14 mouse cellular contexts compared by ENCODE assay signal in genomic region chr4:154787190-154787589, GRCm38 (mm10). TPM values are rescaled to one million over a fixed set of nuclear protein-coding genes. Genes with fewer than 3 reads are reported as not detected.
DNase-seq lines count a peak whose midpoint lies in the region; ATAC-seq and TF ChIP-seq lines count a peak whose summit lies in the region.
"Had no signal": no experiment of that assay in that cellular context is flagged by ENCODE, and none has a peak within 500 bp of the region (broad histone marks: within the 10 kb centered on the region; RNA-seq: fewer than 3 reads in every experiment).

No protein-coding gene starts in this region.

- WGBS in heart, postnatal 0 days: 69% methylated on average over 8 of the region's 8 CpGs
- 45% methylated on average over 8 of the region's 8 CpGs for WGBS in lung, postnatal 0 days
- 39% methylated on average over 8 of the region's 8 CpGs for WGBS in embryonic facial prominence, embryonic 10.5 days
- 63% methylated on average over 8 of the region's 8 CpGs for WGBS in liver, postnatal 0 days (ENCODE audit: insufficient replicate concordance)

- intact Hi-C loops in heart, postnatal 25 days (cut with DNase I): no loop called here

- DNase-seq in heart, postnatal 0 days (ENCODE audit: low spot score): no peak
- DNase-seq in heart, postnatal 25 days (ENCODE audit: low spot score): no peak
- no peak for DNase-seq in lung, postnatal 0 days (ENCODE audit: low spot score)
- DNase-seq in lung, postnatal 36 days: no peak
- peak; percentile 82 for DNase-seq in embryonic facial prominence, embryonic 10.5 days (ENCODE audit: low spot score)
- DNase-seq in liver, postnatal 0 days: no peak
- DNase-seq in adrenal gland, postnatal 10 days: no peak
- DNase-seq: cerebellum, adult 2 months; layer of hippocampus, postnatal 36 days; retina, postnatal 1 day; thymus, adult 2 months had no signal

- no peak for ATAC-seq in heart, postnatal 0 days (ENCODE audit: insufficient read depth, low read depth)
- ATAC-seq in lung, postnatal 0 days: no peak
- ATAC-seq in liver, postnatal 0 days: no peak
- ATAC-seq in cerebellum, adult (ENCODE audit: insufficient number of reproducible peaks, low FRiP score, low TSS enrichment): no peak
- ATAC-seq: activated CD4-positive, CD25-positive, alpha-beta regulatory T cell, adult 4 months had no signal

- H3K4me2 ChIP-seq in heart, postnatal 0 days (ENCODE audit: low read depth, low read length): no peak overlapping the region
- H3K4me2 ChIP-seq in lung, postnatal 0 days (replicated peaks; ENCODE audit: low read depth, low read length): no peak overlapping the region
- no peak overlapping the region for H3K4me2 ChIP-seq in liver, postnatal 0 days (ENCODE audit: low read depth, low read length)

- no peak for TF ChIP-seq EP300 in heart, postnatal 0 days (IDR thresholded peaks at IDR 0.05; ENCODE audit: low read depth)
- TF ChIP-seq EP300 in lung, postnatal 0 days (IDR thresholded peaks at IDR 0.05): no peak
- TF ChIP-seq EP300 in liver, postnatal 0 days (IDR thresholded peaks at IDR 0.05; ENCODE audit: low read depth): no peak

- H3K36me3 ChIP-seq in heart, postnatal 0 days (replicated peaks; ENCODE audit: control insufficient read depth, insufficient read depth, low read length): no peaks in the 10 kb centered on the region
- H3K36me3 ChIP-seq in lung, postnatal 0 days (ENCODE audit: insufficient read depth, low read length): no peaks in the 10 kb centered on the region
- no peaks in the 10 kb centered on the region for H3K36me3 ChIP-seq in embryonic facial prominence, embryonic 10.5 days (replicated peaks)
- no peaks in the 10 kb centered on the region for H3K36me3 ChIP-seq in liver, postnatal 0 days (replicated peaks; ENCODE audit: insufficient read depth, low read length)

- 0 out of 2 replicates have a peak, but pooled peaks cover 2% of the 10 kb centered on the region for H3K27me3 ChIP-seq in heart, postnatal 0 days (ENCODE audit: control insufficient read depth, insufficient read depth, low read length)
- H3K27me3 ChIP-seq in lung, postnatal 0 days (replicated peaks; ENCODE audit: insufficient read depth, low read length): no peaks in the 10 kb centered on the region
- peaks cover 75% of the 10 kb centered on the region for H3K27me3 ChIP-seq in embryonic facial prominence, embryonic 10.5 days (replicated peaks; ENCODE audit: low read depth, poor library complexity, severe bottlenecking)
- no peaks in the 10 kb centered on the region for H3K27me3 ChIP-seq in liver, postnatal 0 days (ENCODE audit: insufficient read depth, low read length)

- TF ChIP-seq CTCF in heart, postnatal 0 days (IDR thresholded peaks at IDR 0.05; ENCODE audit: low read depth): peak; percentile 35
- peak; percentile 56 for TF ChIP-seq CTCF in lung, postnatal 0 days (IDR thresholded peaks at IDR 0.05)
- TF ChIP-seq CTCF in liver, postnatal 0 days (IDR thresholded peaks at IDR 0.05; ENCODE audit: low read depth): peak; percentile 59

- H3K27ac ChIP-seq in heart, postnatal 0 days (ENCODE audit: low read depth): no peak overlapping the region
- H3K27ac ChIP-seq in lung, postnatal 0 days (ENCODE audit: low read length): no peak overlapping the region
- H3K27ac ChIP-seq in embryonic facial prominence, embryonic 10.5 days (replicated peaks): peak overlapping the region; percentile 49; the same call in 1 of the 2 replicates
- H3K27ac ChIP-seq in liver, postnatal 0 days (ENCODE audit: low read depth): no peak overlapping the region

- peaks cover 24% of the 10 kb centered on the region for H3K4me1 ChIP-seq in heart, postnatal 0 days (ENCODE audit: control insufficient read depth, insufficient read depth)
- H3K4me1 ChIP-seq in lung, postnatal 0 days (ENCODE audit: insufficient read depth, low read depth, low read length): no peaks in the 10 kb centered on the region
- peaks cover 48% of the 10 kb centered on the region for H3K4me1 ChIP-seq in embryonic facial prominence, embryonic 10.5 days
- H3K4me1 ChIP-seq in liver, postnatal 0 days (ENCODE audit: insufficient read depth): no peaks in the 10 kb centered on the region
- H3K4me1 ChIP-seq: megakaryocyte, embryonic 14.5 days had no signal

- no peaks in the 10 kb centered on the region for H3K9me3 ChIP-seq in heart, postnatal 0 days (replicated peaks; ENCODE audit: control insufficient read depth, low read length)
- no peaks in the 10 kb centered on the region for H3K9me3 ChIP-seq in lung, postnatal 0 days (ENCODE audit: low read length)
- H3K9me3 ChIP-seq in embryonic facial prominence, embryonic 10.5 days: no peaks in the 10 kb centered on the region
- H3K9me3 ChIP-seq in liver, postnatal 0 days (ENCODE audit: low read length): no peaks in the 10 kb centered on the region
- H3K9me3 ChIP-seq: megakaryocyte, embryonic 14.5 days had no signal

- no peak overlapping the region for H3K9ac ChIP-seq in heart, postnatal 0 days (replicated peaks; ENCODE audit: low read depth, low read length)
- no peak overlapping the region for H3K9ac ChIP-seq in lung, postnatal 0 days (replicated peaks; ENCODE audit: low read depth)
- no peak overlapping the region for H3K9ac ChIP-seq in liver, postnatal 0 days (replicated peaks)

- H3K4me3 ChIP-seq in heart, postnatal 0 days (ENCODE audit: low read depth, low read length): no peak overlapping the region
- no peak overlapping the region for H3K4me3 ChIP-seq in lung, postnatal 0 days (ENCODE audit: low read depth, low read length)
- no peak overlapping the region for H3K4me3 ChIP-seq in embryonic facial prominence, embryonic 10.5 days
- H3K4me3 ChIP-seq in liver, postnatal 0 days (ENCODE audit: low read depth, low read length): no peak overlapping the region

RNA-seq across cellular contexts. Expression of gene Ttc34, which starts 50.1 kb away (rescaled TPM):
- 0.15 TPM in 1 of 2 replicates, not detected in the other for total RNA-seq in heart, postnatal 0 days (2014; rRNA removed; ENCODE audit: low replicate concordance)
- 0.12 and 0.25 TPM in 2 replicates for polyA plus RNA-seq in heart, postnatal 0 days (2015; fragmentation: Nextera tagmentation; extraction: Ambion mirVana)
- total RNA-seq in heart, postnatal 25 days (2021): under 1 TPM in 1 of 2 experiments, not detected in 1; 0.17 TPM
- 0.54 and 0.56 TPM in 2 replicates for polyA plus RNA-seq in lung, postnatal 0 days (2015; fragmentation: Nextera tagmentation; extraction: Ambion mirVana)
- 0.25 and 0.45 TPM in 2 replicates for polyA plus RNA-seq in embryonic facial prominence, embryonic 10.5 days (2016; fragmentation: Nextera tagmentation; extraction: Ambion mirVana)
- not detected in 2 replicates for polyA plus RNA-seq in liver, postnatal 0 days (2015; fragmentation: Nextera tagmentation; extraction: Ambion mirVana)
- total RNA-seq in adrenal gland, postnatal 10 days (2021): under 1 TPM; 0.12 to 0.42 TPM
- polyA plus RNA-seq: activated CD4-positive, CD25-positive, alpha-beta regulatory T cell, adult 4 months had no signal
